Mouse (Mus musculus) embryonic stem cell, embryonic (primary cell): ENCODE data around the gene Smad6.

Experiments
- CTCF ChIA-PET, 4 experiments: fragments of 300-600 bp in 2 of 4; fragments of 350-600 bp in 2 of 4; sonication (Branson Sonifier 250); formaldehyde crosslinking; loops; one replicate each; lab custom pipeline; 2022; ENCODE audit warnings: inconsistent platforms in 2 of 4; lab: Charles Lee
- POLR2A ChIA-PET, 4 experiments: fragments of 300-600 bp in 2 of 4; fragments of 350-600 bp in 2 of 4; sonication (Branson Sonifier 250); formaldehyde crosslinking; loops; one replicate each; lab custom pipeline; 2022; ENCODE audit warnings: antibody characterized with exemption in 4 of 4, inconsistent platforms in 1 of 4; lab: Charles Lee

Gene Smad6

GRCm38 (mm10) chr9:63927340-63928049 lies 94.4 kb downstream of the Smad6 start:
- CTCF ChIA-PET: interaction anchor here (0.5 to 3.5 kb wide), 18 partner anchors 9 to 520 kb away, joined by 3 to 16 read pairs (median 6); no protein-coding TSS in a partner anchor
- POLR2A ChIA-PET: interaction anchor here in 3 of 4 experiments (0.8 to 2.9 kb wide), 17 partner anchors 8 to 176 kb away, joined by 3 to 18 read pairs (median 5); no protein-coding TSS in a partner anchor

GRCm38 (mm10) chr9:63926377-63926776 lies 95.5 kb downstream of the Smad6 start:
- ChIA-PET POLR2A (interaction anchor here in 3 of 4 experiments (0.6 to 2.9 kb wide), 7 partner anchors 10 to 191 kb away, joined by 3 to 10 read pairs (median 3); partner anchors contain the start of gene Lctl (in 1 of the 3)), CTCF (interaction anchor here (0.6 to 3.4 kb wide), 12 partner anchors 8 to 194 kb away, joined by 3 to 16 read pairs (median 4); no protein-coding TSS in a partner anchor)

DNA sequence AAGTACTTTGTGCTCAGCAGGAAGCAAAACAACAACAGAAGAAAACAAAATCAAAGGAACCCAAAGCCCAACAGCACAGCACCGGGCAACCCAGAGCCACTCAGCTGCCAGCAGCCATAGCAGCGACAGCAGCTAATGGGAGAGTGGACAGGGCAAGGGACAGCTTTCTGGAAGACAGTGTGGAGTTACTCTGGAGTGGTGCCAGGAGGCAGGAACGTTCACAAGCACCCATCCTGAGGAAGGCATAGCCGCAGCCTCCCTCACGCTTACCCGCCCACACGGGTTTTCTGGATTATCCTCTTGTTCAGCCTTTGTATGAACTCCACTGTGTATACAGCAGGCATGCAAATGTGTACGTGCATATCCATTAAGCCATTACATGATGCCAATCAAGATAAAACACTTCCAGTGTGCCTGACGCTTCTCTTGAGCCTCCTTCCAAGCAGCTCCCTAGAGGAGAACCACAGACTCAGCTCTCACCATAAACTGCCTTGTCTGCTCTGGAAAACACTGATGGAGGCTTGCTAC lies 98.6 kb downstream of the Smad6 start:
- POLR2A ChIA-PET: interaction anchor here in 2 of 4 experiments (0.8 to 2.4 kb wide), 3 partner anchors 180 to 1910 kb away, joined by 3 to 5 read pairs (median 4); no protein-coding TSS in a partner anchor
- CTCF ChIA-PET: interaction anchor here in 1 of 4 experiments (0.7 to 1.7 kb wide), 2 partner anchors 13 to 184 kb away, joined by 3 to 12 read pairs; no protein-coding TSS in a partner anchor

DNA sequence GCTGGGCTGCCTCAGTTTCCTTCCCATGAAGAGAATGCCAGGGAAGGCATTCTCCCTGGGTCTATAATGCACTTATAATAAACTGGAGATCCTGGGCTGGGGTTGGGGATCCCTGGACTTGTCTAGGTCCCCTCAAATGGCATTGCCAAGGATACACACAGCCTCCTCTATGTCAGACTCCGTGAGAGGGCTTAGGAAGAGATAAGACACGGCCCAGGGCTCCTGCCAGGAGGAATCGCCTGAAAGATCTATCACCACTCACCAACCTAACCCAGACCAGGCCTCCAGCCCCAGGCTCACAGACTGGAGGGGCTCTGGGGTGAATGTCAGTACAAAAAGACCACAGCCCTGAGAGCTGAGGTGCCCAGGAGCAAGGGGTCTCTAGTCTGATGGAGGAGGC lies 102.2 kb downstream of the Smad6 start:
- POLR2A ChIA-PET: interaction anchor here in 2 of 4 experiments (1.0 to 2.2 kb wide), 3 partner anchors 9 to 39 kb away, joined by 3 to 4 read pairs (median 3); no protein-coding TSS in a partner anchor
- CTCF ChIA-PET: interaction anchor here in 3 of 4 experiments (0.6 to 4.5 kb wide), 6 partner anchors 9 to 200 kb away, joined by 3 to 33 read pairs (median 6); no protein-coding TSS in a partner anchor

DNA sequence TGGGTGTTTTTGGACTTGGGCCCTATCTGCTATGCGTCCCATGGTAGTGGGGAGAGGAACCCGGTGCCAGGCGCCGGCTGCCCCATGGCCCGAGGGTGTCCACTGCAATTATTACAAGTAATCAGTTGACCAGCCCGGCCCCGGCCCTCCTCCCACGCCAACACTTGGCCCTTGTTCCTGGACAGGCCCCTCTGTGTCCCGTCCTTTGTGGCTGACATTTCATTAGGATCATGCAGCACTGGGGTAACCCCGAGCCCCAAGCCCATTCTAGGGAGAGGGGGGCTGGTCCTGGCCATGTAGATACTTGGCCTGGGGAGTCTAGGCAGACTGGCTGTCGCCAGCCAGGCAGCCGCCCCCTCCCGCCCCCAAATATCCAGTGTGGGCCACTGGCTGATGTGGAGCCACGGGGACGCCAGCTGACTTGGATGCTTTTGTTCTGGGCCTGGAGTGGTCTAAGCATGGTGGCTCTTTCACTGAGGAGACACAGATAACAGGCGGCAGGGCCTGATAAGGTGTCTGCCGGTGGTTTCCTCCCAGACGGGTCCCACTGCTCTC lies 102.8 kb downstream of the Smad6 start:
- ChIA-PET CTCF (interaction anchor here (0.6 to 4.5 kb wide), 13 partner anchors 8 to 201 kb away, joined by 3 to 70 read pairs (median 4); no protein-coding TSS in a partner anchor), POLR2A (interaction anchor here in 2 of 4 experiments (1.1 to 2.2 kb wide), 5 partner anchors 8 to 182 kb away, joined by 3 to 7 read pairs (median 4); no protein-coding TSS in a partner anchor)

DNA sequence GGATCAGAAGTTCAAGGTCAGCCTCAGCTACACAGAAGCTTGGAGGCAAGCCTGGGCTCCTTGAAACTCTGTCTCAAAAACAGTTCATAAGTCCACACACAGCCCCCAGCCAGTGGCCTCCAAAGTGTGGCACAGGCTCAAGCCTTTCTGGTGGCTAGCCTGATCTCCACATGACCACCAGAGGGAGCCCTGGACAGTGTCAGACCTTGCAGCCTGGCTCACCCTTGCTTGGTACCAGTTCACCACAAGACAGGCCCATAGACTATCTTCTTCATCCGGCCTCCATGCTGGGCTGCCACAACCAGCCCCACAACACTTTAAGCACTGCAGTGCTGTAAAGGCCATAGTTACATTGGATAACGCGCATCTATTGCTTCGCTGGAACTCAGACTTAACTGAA lies 103.6 kb downstream of the Smad6 start:
- POLR2A ChIA-PET: interaction anchor here (0.6 to 2.2 kb wide), 8 partner anchors 9 to 315 kb away, joined by 3 to 7 read pairs (median 4); no protein-coding TSS in a partner anchor
- CTCF ChIA-PET: interaction anchor here (0.6 to 4.5 kb wide), 27 partner anchors 9 to 1538 kb away, joined by 3 to 70 read pairs (median 3); no protein-coding TSS in a partner anchor

- CTCF ChIA-PET: interaction anchor here (0.6 to 4.5 kb wide), 51 partner anchors 8 to 359 kb away, joined by 3 to 70 read pairs (median 5); no protein-coding TSS in a partner anchor
Observed at GRCm38 (mm10) chr9:63916441-63916840, 105.4 kb downstream of the Smad6 start.

DNA sequence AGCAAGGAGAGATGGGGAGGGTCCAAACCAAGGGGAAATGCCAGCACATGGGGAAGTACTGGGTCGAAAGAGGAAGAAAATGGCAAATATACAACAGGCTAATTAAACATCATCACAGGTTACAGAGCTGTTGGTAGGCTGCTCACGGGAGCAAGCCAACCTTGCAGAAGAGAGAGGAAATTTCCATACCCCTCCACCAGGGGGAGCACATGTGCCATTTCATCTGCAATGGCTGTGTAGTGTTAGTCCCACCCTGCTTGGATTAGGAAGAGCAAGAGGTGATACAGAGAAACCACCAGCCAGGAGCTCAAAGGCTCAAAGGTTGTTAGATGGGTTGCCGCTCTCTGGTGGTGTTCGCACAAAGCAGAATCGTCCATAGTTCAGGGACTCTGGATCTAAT lies 105.9 kb downstream of the Smad6 start:
- CTCF ChIA-PET: interaction anchor here (0.6 to 4.5 kb wide), 55 partner anchors 8 to 359 kb away, joined by 3 to 70 read pairs (median 4); no protein-coding TSS in a partner anchor
- POLR2A ChIA-PET: interaction anchor here (0.5 to 1.6 kb wide), 13 partner anchors 10 to 262 kb away, joined by 3 to 10 read pairs (median 4); no protein-coding TSS in a partner anchor

More at GRCm38 (mm10) chr9:63916441-63916840, 105.4 kb downstream of the Smad6 start:
- POLR2A ChIA-PET: interaction anchor here (0.5 to 1.6 kb wide), 10 partner anchors 9 to 187 kb away, joined by 3 to 10 read pairs (median 4); no protein-coding TSS in a partner anchor

- CTCF ChIA-PET: interaction anchor here in 3 of 4 experiments (0.6 to 4.3 kb wide), 6 partner anchors 10 to 1366 kb away, joined by 3 to 70 read pairs (median 4); no protein-coding TSS in a partner anchor
- POLR2A ChIA-PET: no interaction called here
Observed at GRCm38 (mm10) chr9:63914944-63915343, 106.9 kb downstream of the Smad6 start.

GRCm38 (mm10) chr9:63912051-63912450 lies 109.8 kb downstream of the Smad6 start:
- ChIA-PET CTCF (interaction anchor here in 3 of 4 experiments (0.6 to 1.8 kb wide), 7 partner anchors 9 to 238 kb away, joined by 3 to 5 read pairs (median 3); no protein-coding TSS in a partner anchor), POLR2A (interaction anchor here in 2 of 4 experiments (0.8 to 1.0 kb wide), 2 partner anchors 24 to 191 kb away, joined by 3 to 5 read pairs; no protein-coding TSS in a partner anchor)

DNA sequence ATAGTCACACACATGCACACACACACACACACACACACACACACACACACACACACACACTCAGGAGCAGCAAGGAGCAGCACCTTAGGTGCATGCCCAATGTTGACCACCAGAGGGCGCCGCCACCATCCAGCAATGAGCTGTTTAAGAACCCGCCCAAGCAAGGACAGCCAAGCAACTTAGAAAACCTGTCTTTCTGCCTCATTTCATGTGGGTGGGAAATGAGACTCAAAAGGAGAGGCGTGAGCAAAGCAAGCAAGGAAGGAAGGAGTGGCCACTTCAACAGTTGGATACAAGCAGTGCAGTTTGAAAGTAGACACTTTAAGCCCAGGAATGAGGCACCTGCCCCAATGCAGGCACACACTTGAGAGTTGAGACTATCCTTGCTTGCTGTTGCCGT lies 112.2 kb downstream of the Smad6 start:
- ChIA-PET CTCF (interaction anchor here (0.5 to 3.7 kb wide), 200 partner anchors 8 to 1477 kb away, joined by 3 to 98 read pairs (median 4); partner anchors contain the start of genes Smad6 (in 1 of the 4), Snapc5 (in 1 of the 4) and Tipin (in 1 of the 4)), POLR2A (interaction anchor here (0.5 to 1.5 kb wide), 26 partner anchors 9 to 1210 kb away, joined by 3 to 10 read pairs (median 4); partner anchors contain the start of gene Smad6 (in 1 of the 4))

- CTCF ChIA-PET: interaction anchor here in 3 of 4 experiments (0.6 to 1.7 kb wide), 9 partner anchors 10 to 215 kb away, joined by 3 to 8 read pairs (median 3); no protein-coding TSS in a partner anchor
- POLR2A ChIA-PET: interaction anchor here in 2 of 4 experiments (0.6 to 0.9 kb wide), 2 partner anchors 13 to 111 kb away, joined by 4 to 5 read pairs; no protein-coding TSS in a partner anchor
Observed at GRCm38 (mm10) chr9:63904543-63904942, 117.3 kb downstream of the Smad6 start.
